Mouse (Mus musculus) lung, postnatal 0 days (tissue): ENCODE data around the gene Gins2.

Experiments
- CTCF ChIP-seq: IDR thresholded peaks from 2 replicates; pipeline ENCODE4 v1.5.1; 2016; ENCODE audit warnings: antibody characterized with exemption, mild to moderate bottlenecking
- EP300 ChIP-seq: IDR thresholded peaks from 2 replicates; pipeline ENCODE4 v1.6.1; 2016; ENCODE audit warnings: antibody characterized with exemption, mild to moderate bottlenecking, control low read depth

DNA sequence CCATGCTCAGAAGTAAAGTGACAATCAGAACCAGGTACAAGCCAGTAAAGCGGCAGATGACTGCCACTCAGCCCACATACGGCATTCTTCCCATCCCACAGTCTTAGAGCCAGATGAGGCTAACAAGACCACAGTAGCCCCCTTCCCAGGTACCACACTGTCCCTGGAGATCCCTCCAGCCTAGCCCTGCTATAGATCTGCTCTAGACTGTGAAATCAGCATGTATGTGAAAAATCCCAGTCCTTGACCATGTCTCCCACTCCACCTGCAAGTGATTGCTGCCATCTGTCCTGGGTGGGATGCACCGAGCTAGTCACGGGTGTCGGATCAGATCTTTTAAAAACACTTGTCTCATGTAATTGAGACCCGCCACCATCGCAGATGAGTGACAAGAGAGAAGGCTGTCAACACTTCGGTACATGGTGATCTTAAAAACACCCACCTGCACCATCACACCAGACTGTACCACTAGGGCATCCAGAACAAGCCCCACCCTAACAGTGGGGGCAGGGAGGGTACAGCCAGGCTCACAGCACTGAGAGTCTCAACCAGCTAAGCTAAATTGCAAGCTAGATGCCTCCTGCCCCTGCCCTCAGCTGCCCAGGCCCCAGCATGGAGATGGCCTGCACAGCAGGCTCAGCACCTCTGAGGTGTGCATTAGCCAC lies 8.6 kb downstream of the Gins2 start:
- TF ChIP-seq CTCF: no peak
- TF ChIP-seq EP300: no peak
